Mouse (Mus musculus): Measurements from ENCODE around the gene Cpsf4.
"Not testable (repeated sequence)": the region's sequence is repeated elsewhere in the genome, so short reads cannot be mapped to it uniquely, and the experiment has no call there.

Gene Cpsf4

DNA sequence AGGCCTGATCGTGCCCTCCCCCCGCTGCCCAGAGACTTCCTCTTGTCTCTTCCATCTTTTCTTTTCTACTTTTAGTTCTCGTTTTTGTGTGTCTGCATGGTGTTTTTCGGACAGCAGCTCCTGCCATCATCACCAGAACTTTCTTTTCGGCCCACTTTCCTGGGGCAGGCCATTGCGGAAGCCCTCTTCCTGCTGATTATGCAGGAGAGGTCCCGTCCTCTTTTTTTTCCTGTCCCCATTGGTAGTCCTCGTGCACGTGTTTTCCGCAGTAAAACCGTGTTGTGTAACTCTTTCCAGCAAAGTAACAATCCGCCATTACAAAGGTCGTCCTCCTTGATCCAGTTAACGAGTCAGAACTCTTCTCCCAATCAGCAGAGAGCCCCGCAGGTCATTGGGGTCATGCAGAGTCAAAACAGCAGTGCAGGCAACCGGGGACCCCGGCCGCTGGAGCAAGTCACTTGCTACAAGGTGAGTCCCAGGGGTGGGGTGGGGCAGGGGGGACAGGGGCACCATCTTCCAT, 11.5 kb downstream of the Cpsf4 start:
- no peak for DNase-seq (ENCODE audit: low read depth)

- DNase-seq (ENCODE audit: low read depth) = no peak
Observed at GRCm38 (mm10) chr5:145185244-145185643, 18.2 kb downstream of the Cpsf4 start.

GRCm38 (mm10) chr5:145189416-145189815, 22.4 kb downstream of the Cpsf4 start:
- no peak for DNase-seq (ENCODE audit: low read depth)

DNA sequence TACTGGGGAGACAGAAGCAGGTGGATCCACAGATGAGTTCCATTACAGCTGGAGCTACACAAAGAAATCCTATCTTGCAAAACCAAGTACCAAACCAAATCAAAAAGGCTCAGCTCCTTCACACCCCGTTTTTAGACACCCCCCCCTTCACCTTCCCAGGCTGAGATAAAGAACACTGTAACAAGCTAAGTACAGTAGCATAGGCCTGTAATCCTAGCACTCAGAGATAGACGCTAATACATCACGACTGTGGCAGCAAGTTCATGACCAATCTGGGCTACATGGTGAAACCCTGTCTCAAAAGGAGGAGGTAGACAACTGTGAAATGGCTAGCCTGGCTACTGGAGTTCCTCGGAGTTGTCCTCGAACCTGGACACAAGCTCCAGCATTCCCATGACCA, 23.4 kb downstream of the Cpsf4 start:
- DNase-seq (ENCODE audit: low read depth) = no peak

- DNase-seq (ENCODE audit: low read depth) = peak; percentile 94
Observed at GRCm38 (mm10) chr5:145190875-145191798, 24.1 kb downstream of the Cpsf4 start.

GRCm38 (mm10) chr5:145191962-145192361, 24.9 kb downstream of the Cpsf4 start, which contains the start of gene Atp5j2:
Gene Atp5j2 (minus strand): TSS chr5:145192062.
- DNase-seq (ENCODE audit: low read depth) = no peak

- DNase-seq (ENCODE audit: low read depth) = no peak
Observed at GRCm38 (mm10) chr5:145200387-145200786, 33.4 kb downstream of the Cpsf4 start.

GRCm38 (mm10) chr5:145201321-145201991, 34.4 kb downstream of the Cpsf4 start, which contains the start of gene Zkscan14:
Gene Zkscan14 (minus strand): TSS chr5:145201868.
- DNase-seq (ENCODE audit: low read depth) = peak; percentile 87

GRCm38 (mm10) chr5:145202446-145202845, 35.4 kb downstream of the Cpsf4 start:
- DNase-seq (ENCODE audit: low read depth) = no peak

DNA sequence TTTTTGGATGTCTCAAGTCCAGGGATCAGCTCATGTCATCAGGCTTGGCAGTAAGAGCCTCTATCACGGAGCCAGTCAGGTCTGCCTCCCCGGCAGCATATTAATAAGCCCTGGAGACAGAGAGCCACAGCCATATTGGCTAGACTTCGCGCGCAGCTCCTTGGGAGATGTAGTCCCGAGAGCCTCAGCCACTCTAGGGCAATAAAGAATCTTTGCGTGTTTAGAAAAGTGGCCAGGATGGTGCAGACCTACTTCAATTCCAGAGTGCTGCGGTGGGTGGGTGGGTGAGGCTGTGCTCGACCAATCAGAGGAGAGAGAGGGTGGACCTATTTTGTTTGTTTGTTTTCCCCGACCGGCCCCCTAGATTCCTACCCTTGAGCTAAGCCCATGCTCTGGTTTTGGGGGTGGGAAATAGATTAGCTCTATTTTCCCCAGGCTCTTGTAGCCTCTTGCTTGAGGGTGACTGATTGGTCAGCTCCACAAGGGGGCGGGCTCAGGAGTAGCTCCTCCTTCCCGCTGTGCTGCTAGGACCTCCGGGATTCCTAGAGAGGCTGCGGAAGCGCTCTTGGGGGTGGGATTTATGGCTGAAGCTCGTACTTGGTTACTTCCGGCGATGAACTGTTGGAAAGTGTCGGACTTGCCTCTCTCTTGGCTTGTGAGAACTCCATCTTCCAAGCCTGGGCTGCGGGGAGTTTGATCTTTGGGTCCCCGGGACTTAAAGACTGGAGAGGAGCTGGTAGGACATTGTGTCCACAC, 37.1 kb downstream of the Cpsf4 start, which contains the start of gene Zkscan5:
Gene Zkscan5, plus strand, starts transcription at position 627 of the 756 bp plus-strand sequence.
- DNase-seq (ENCODE audit: low read depth) = peak; percentile 98

DNA sequence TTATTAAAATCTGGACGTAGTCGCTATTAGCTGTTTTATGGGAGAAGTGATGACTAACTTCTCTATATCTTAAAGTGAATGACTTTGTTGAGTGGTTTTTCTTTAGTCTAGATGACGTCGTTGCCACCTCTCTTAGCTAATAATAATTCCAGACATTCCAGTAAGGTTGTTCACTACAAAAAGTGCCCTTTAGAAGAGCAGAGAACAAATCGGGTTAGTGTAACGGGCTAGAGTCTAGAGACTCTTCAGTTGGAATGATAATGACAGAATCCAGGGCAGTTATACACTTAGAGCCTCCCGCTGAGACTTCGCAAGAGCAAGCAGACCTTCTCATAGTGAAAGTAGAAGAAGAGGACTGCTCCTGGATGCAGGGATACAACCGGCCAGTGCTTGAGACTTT, 38.0 kb downstream of the Cpsf4 start:
- DNase-seq (ENCODE audit: low read depth) = peak; percentile 62

DNA sequence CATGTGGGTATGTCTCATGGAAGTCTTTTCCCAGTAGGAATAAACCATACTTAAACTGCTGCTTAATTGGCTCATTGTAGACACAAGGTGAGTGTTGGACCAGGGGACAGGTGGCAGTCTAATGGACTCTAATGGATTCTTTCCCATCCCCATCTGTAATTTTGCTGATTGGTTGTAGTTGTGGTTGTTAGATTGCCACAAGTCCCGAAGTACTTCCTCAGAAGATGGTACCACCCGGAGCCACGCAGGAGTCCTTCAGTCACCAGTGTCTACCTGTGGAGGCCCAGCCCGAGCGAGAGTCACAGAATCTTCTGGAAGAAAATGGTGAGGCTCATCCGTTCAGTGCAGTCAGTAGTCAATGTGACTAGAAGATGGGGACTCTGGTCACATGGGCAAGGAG, 40.4 kb downstream of the Cpsf4 start:
- no peak for DNase-seq (ENCODE audit: low read depth)

- no peak for DNase-seq (ENCODE audit: low read depth)
Observed at GRCm38 (mm10) chr5:145207954-145208353, 40.9 kb downstream of the Cpsf4 start.

GRCm38 (mm10) chr5:145208391-145208790, 41.4 kb downstream of the Cpsf4 start:
- not testable (repeated sequence) for DNase-seq (ENCODE audit: low read depth)

- no peak for DNase-seq (ENCODE audit: low read depth)
Observed at GRCm38 (mm10) chr5:145211340-145211739, 44.3 kb downstream of the Cpsf4 start.

DNA sequence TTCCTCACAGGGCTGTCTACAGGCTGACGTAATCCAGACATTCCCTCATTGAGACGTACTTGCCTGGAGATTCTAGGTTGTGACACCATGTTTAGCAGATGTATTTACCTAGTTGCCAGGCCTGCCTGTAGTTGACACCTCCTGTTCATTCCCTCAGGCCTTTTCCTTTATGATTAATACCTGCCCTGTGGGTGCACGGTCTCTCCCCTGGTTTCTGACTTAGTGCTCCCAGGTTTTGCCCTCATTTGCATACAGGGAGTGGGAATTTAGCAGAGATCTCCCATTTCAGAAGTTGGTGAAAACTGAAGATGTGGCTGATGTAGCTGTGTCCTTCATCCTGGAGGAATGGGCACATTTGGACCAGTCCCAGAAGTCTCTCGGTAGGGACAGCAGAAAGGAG, 45.2 kb downstream of the Cpsf4 start:
- DNase-seq (ENCODE audit: low read depth) = no peak

- DNase-seq (ENCODE audit: low read depth) = no peak
Observed at GRCm38 (mm10) chr5:145213505-145213904, 46.5 kb downstream of the Cpsf4 start.

GRCm38 (mm10) chr5:145214679-145215078, 47.7 kb downstream of the Cpsf4 start:
- DNase-seq (ENCODE audit: low read depth) = peak; percentile 21

DNA sequence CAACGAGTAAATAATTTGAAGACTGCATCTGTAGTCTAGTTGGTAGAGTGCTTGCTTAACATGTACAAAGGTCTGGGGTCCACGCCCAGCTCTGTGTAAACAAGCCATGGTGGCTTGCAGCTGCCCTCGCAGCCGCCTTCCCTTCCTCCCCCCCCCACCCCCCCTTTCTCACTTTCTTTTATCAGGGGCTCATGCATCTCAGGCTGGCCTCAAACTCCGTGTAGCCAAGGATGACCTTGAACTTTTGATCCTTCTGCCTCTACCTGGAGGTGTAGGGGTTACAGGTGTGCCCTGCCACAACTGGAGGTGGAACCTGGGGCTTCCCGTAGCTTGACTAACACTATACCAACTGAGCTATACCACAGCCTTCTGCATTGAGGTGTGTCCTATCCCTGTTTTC, 50.7 kb downstream of the Cpsf4 start:
- DNase-seq (ENCODE audit: low read depth) = no peak

GRCm38 (mm10) chr5:145218206-145218605, 51.2 kb downstream of the Cpsf4 start:
- no peak for DNase-seq (ENCODE audit: low read depth)

- no peak for DNase-seq (ENCODE audit: low read depth)
Observed at GRCm38 (mm10) chr5:145218671-145219070, 51.7 kb downstream of the Cpsf4 start.

DNA sequence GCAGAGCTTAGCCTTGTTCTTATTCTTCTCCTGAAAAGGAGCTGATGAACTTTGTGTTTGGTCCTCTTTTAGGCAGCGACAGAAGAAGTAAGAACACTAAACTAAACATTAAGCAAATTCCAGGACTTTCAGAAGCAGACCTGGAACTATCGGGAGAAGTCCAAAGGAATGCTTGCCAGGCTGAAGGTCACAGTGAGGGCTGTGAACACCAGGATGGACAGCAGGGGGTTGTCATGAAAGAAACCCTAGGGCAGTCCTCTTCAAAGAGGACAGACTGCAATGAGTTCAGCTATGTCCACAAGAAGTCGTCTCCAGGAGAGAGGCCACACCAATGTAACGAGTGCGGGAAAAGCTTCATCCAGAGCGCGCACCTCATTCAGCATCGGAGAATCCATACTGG, 53.0 kb downstream of the Cpsf4 start:
- DNase-seq (ENCODE audit: low read depth) = no peak

Measured in NIH3T3 (cell line).